Mouse (Mus musculus) midbrain, postnatal 0 days (tissue): ENCODE measurements around the gene Zfp607a. TPM values are rescaled to one million over a fixed set of nuclear protein-coding genes. Genes with fewer than 3 reads are reported as not detected.

Experiments
- ATAC-seq: fragments of 200-750 bp; cut with Nextera tagmentation; 2 replicates; pipeline ENCODE4 v1.8.0; 2017; ENCODE audit warnings: moderate number of reproducible peaks, mild to moderate bottlenecking, moderate TSS enrichment, moderate library complexity; ENCODE audit not compliant: low FRiP score
- DNase-seq: peaks from one replicate; pipeline ENCODE4 v3.0.0-alpha.2; 2015; ENCODE audit warnings: low spot score
- H3K27ac ChIP-seq: fragments of 300-500 bp; sonication (generic); 2 replicates; pipeline ENCODE4 v1.5.1; 2014; ENCODE audit warnings: low read depth, mild to moderate bottlenecking, low read length, mixed read lengths
- H3K27me3 ChIP-seq: fragments of 300-500 bp; sonication (generic); 2 replicates; pipeline ENCODE4 v1.6.1; 2014; ENCODE audit warnings: low read length, control low read depth, mixed read lengths; ENCODE audit not compliant: insufficient read depth
- H3K36me3 ChIP-seq: fragments of 300-500 bp; sonication (generic); 2 replicates; pipeline ENCODE4 v1.6.1; 2014; ENCODE audit warnings: low read length, control low read depth, mixed read lengths; ENCODE audit not compliant: insufficient read depth
- H3K4me1 ChIP-seq: fragments of 300-500 bp; sonication (generic); 2 replicates; pipeline ENCODE4 v1.6.1; 2014; ENCODE audit warnings: mild to moderate bottlenecking, control low read depth, antibody characterized with exemption, low read length, mixed read lengths; ENCODE audit not compliant: insufficient read depth
- H3K4me2 ChIP-seq: fragments of 300-500 bp; sonication (generic); 2 replicates; pipeline ENCODE4 v1.6.1; 2014; ENCODE audit warnings: low read depth, mild to moderate bottlenecking, low read length, mixed read lengths; ENCODE audit not compliant: poor library complexity, severe bottlenecking
- H3K4me3 ChIP-seq: fragments of 300-500 bp; sonication (generic); 2 replicates; pipeline ENCODE4 v1.5.1; 2014; ENCODE audit warnings: low read depth, mild to moderate bottlenecking, low read length, moderate library complexity
- H3K9ac ChIP-seq: fragments of 300-500 bp; sonication (generic); replicated peaks from 2 replicates; pipeline ENCODE4 v1.6.1; 2014; ENCODE audit warnings: mild to moderate bottlenecking, low read length, moderate library complexity, mixed read lengths; ENCODE audit not compliant: poor library complexity, severe bottlenecking
- H3K9me3 ChIP-seq: fragments of 300-500 bp; sonication (generic); 2 replicates; pipeline ENCODE4 v1.6.1; 2016; ENCODE audit warnings: low read length, control low read depth
- CTCF ChIP-seq: IDR thresholded peaks from 2 replicates; pipeline ENCODE4 v1.5.1; 2016; ENCODE audit warnings: antibody characterized with exemption, mild to moderate bottlenecking
- WGBS: fragments of 180-500 bp; shearing (Covaris S2); extraction: QIAGEN DNeasy Blood & Tissue Kit; methylation state at CpG from one replicate; pipeline ENCODE4 v1.1.7; 2014; 5-methylcytosine and 5-hydroxymethylcytosine counted together
- polyA plus RNA-seq: library from polyadenylated mRNA; unstranded; fragments of >200 nt; fragmentation: Nextera tagmentation; extraction: Ambion mirVana; gene quantifications from 2 replicates; pipeline ENCODE4 v1.2.1, GENCODE M21; 2015
- total RNA-seq: library from RNA; depleted of rRNA; stranded (reverse); fragments of >200 nt; gene quantifications from 2 replicates; pipeline ENCODE4 v1.2.3, GENCODE M21; 2014; rRNA removed

The Zfp607a gene
- total RNA-seq (0.71 and 1.5 TPM in 2 replicates), polyA plus RNA-seq (0.53 and 0.68 TPM in 2 replicates)

- Histone ChIP-seq H3K9ac (no peak within 1 kb of the TSS), H3K4me3 (no peak within 1 kb of the TSS), H3K4me1 (no peaks in the 10 kb centered on the region), H3K9me3 (no peaks in the 10 kb centered on the region), H3K4me2 (no peak within 1 kb of the TSS), H3K27ac (no peak within 1 kb of the TSS), H3K27me3 (no peaks in the 10 kb centered on the region), H3K36me3 (peaks cover 7% of the 10 kb centered on the region)
- WGBS = 96% methylated on average over 1 of the region's 1 CpGs
- no peak for TF ChIP-seq CTCF
- ATAC-seq (no peak), DNase-seq (no peak)
Measured at GRCm38 (mm10) chr7:27857227-27857626, at the start of gene Zfp607a. Gene Zfp607a (plus strand): TSS chr7:27857527.

DNA sequence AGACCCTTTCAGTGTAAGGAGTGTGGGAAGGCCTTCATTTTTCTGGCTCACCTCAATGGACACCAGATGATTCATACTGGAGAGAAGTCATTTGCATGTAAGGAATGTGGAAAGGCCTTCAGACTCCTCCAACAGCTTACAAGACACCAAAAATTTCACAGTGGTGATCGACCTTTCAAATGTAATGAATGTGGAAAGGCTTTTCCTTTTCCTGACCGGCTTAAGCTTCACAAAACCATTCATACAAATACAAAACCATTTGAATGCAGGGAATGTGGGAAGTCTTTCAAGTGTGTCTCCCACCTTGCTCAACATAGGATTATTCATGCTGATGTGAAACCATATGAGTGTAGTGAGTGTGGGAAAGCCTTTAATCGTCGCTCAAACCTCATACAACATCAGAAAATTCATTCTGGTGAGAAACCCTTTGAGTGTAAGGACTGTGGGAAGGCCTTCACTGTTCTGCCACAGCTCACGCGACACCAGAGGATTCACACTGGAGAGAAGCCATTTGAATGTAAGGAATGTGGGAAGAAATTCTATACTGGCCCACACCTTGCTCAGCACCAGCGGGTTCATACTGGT lies 38.7 kb upstream of the Zfp607a start:
- H3K9me3 ChIP-seq = no peaks in the 10 kb centered on the region
- no peak overlapping the region for H3K4me2 ChIP-seq
- no peaks in the 10 kb centered on the region for H3K4me1 ChIP-seq
- H3K27me3 ChIP-seq = no peaks in the 10 kb centered on the region
- 82% methylated on average over 7 of the region's 7 CpGs for WGBS
- no peak overlapping the region for H3K4me3 ChIP-seq
- no peak overlapping the region for H3K27ac ChIP-seq
- H3K36me3 ChIP-seq = peaks cover 16% of the 10 kb centered on the region
- TF ChIP-seq CTCF = no peak
- DNase-seq = no peak
- ATAC-seq = no peak
- H3K9ac ChIP-seq = no peak overlapping the region

DNA sequence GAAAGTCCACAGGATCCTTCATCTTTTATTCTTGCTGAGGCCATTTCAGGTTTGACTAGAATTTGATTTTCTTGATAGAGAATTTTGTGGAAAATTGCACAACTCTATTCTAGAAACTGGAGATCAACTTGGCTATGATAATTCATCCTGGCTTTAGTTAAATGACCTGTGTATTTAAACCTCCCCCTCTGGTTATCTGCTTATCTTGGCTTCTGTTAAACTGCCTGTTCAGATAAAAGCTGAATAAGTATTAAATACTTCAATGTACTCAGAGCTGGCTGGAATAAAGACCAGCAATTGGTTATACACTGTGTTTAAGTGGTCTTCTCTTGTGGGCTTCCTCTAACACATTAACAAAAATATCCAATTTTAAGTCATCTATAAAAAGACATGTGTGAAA lies 34.7 kb upstream of the Zfp607a start:
- Histone ChIP-seq H3K27ac (no peak overlapping the region), H3K27me3 (no peaks in the 10 kb centered on the region), H3K4me3 (no peak overlapping the region), H3K36me3 (peaks cover 15% of the 10 kb centered on the region; the same call in 1 of the 2 replicates), H3K9me3 (0 out of 2 replicates have a peak, but pooled peaks cover 3% of the 10 kb centered on the region), H3K4me1 (no peaks in the 10 kb centered on the region), H3K4me2 (no peak overlapping the region), H3K9ac (no peak overlapping the region)
- no peak for DNase-seq
- no peak for ATAC-seq
- TF ChIP-seq CTCF = no peak

- 85% methylated on average over 2 of the region's 2 CpGs for WGBS
- no peak overlapping the region for H3K4me3 ChIP-seq
- no peaks in the 10 kb centered on the region for H3K9me3 ChIP-seq
- H3K4me2 ChIP-seq = no peak overlapping the region
- no peaks in the 10 kb centered on the region for H3K36me3 ChIP-seq
- no peak for DNase-seq
- no peaks in the 10 kb centered on the region for H3K4me1 ChIP-seq
- no peak overlapping the region for H3K9ac ChIP-seq
- H3K27me3 ChIP-seq = no peaks in the 10 kb centered on the region
- H3K27ac ChIP-seq = no peak overlapping the region
- ATAC-seq = no peak
- no peak for TF ChIP-seq CTCF
Measured at GRCm38 (mm10) chr7:27834131-27834530, 23.2 kb upstream of the Zfp607a start.

GRCm38 (mm10) chr7:27837896-27838295 lies 19.4 kb upstream of the Zfp607a start:
- no peaks in the 10 kb centered on the region for H3K36me3 ChIP-seq
- no peaks in the 10 kb centered on the region for H3K9me3 ChIP-seq
- no peaks in the 10 kb centered on the region for H3K27me3 ChIP-seq
- peak overlapping the region; percentile 81 for H3K27ac ChIP-seq
- H3K4me1 ChIP-seq = no peaks in the 10 kb centered on the region
- no peak for TF ChIP-seq CTCF
- H3K4me2 ChIP-seq = peak overlapping the region; percentile 60
- ATAC-seq (peak; percentile 47; the same call in 1 of the 2 replicates), DNase-seq (peak; percentile 19)
- H3K9ac ChIP-seq = peak overlapping the region; percentile 59
- WGBS = 21% methylated on average over 6 of the region's 6 CpGs
- peak overlapping the region; percentile 42 for H3K4me3 ChIP-seq

DNA sequence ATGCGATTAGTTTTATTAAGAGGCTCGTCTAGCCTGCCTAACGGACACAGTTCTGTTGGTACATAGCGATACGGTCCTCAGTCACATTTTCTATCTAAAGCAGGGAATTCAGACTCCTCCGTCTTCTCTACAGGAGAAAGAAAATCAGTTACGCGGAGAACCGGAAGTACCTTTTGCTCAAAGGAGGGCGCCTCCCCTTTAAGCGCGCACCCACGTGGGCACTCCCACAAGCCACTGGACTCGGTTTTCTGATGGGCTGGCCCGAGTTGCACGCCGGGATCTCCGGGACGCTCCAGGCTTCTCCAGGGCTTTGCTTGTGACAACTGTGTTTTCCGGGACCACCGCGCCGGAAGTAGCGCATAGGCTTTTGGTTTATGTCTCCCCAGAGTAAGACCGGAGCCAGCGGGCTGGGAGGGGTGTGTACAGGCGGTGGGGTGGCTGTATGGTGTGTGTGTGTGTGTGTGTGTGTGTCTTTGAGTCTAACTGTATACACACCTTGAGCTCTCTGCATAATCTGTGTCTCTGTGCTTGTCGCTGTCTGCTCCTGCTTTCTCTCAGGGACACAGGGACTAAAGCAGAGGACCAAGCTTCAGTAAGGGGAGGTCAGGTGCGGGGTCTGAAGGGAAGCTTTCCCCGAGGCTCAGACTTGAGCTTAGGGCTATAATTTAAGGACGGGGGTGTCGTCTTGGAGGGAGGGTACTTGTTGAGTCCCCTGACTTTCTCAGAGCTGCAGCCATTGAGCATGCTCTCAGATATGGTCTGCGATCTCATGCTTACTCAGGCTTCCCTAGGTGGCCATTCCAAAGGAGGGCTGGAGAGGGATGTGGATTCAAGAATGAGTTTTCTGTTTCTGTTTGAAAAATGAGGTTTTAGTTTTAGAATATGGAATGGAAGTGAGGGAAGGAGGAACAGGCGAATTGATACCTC lies 18.7 kb upstream of the Zfp607a start, which contains the start of gene Zfp59:
Gene Zfp59 (plus strand): TSS at position 285 of the 927 bp plus-strand sequence.
- no peaks in the 10 kb centered on the region for H3K9me3 ChIP-seq
- WGBS = 4% methylated on average over 33 of the region's 34 CpGs
- no peaks in the 10 kb centered on the region for H3K4me1 ChIP-seq
- H3K4me2 ChIP-seq = peak within 1 kb of the TSS; percentile 60
- DNase-seq (peak; percentile 94), ATAC-seq (peak; percentile 98)
- peak within 1 kb of the TSS; percentile 59 for H3K9ac ChIP-seq
- H3K27ac ChIP-seq = peak within 1 kb of the TSS; percentile 81
- H3K4me3 ChIP-seq = peak within 1 kb of the TSS; percentile 42
- 0 out of 2 replicates have a peak, but pooled peaks have one; percentile 9 for TF ChIP-seq CTCF
- no peaks in the 10 kb centered on the region for H3K27me3 ChIP-seq
- no peaks in the 10 kb centered on the region for H3K36me3 ChIP-seq
